Mouse (Mus musculus): ENCODE results near the gene Fras1. TPM values are rescaled to one million over a fixed set of nuclear protein-coding genes. Genes with fewer than 3 reads are reported as not detected.

Fras1 gene
- polyA plus RNA-seq, 1 experiment = 1.5 TPM

DNA sequence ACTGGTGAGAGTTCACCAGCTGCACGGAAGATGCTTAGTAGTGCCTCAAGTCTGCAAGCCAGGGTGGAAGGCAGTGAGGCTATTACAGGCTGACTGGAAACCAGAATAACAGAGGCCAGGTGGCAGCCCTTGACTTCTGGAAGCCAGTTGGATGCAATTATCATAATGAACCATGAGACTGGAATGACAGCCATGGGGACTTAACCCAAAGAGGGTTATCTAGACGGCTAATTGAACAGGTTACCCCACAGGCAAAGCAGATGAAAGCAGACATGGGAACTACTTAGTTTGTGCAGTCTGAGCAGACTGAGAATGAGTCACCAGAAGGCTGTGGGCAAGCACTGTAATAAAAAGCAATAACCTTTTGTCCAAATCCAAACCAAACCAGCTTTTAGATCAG, 28.8 kb upstream of the Fras1 start:
- Histone ChIP-seq H3K79me2 (ENCODE audit: control insufficient read depth, insufficient read depth) (no peaks in the 10 kb centered on the region), H3K27me3 (ENCODE audit: control insufficient read depth, insufficient read depth, insufficient read length) (no peaks in the 10 kb centered on the region), H3K4me2 (ENCODE audit: low read depth) (peak overlapping the region; percentile 43), H3ac (ENCODE audit: control insufficient read depth, insufficient read length) (no peak overlapping the region), H3K36me3 (ENCODE audit: control insufficient read depth, insufficient read depth) (no peaks in the 10 kb centered on the region), H3K4me3 (no peak overlapping the region)
- TF ChIP-seq TCF3 (IDR thresholded peaks at IDR 0.05; ENCODE audit: insufficient read length, low read depth) = no peak
- no peak for TF ChIP-seq CEBPB (IDR thresholded peaks at IDR 0.05; ENCODE audit: insufficient read depth, poor library complexity, severe bottlenecking)
- no peak for TF ChIP-seq POLR2AphosphoS2 (IDR thresholded peaks at IDR 0.05; ENCODE audit: insufficient read length, low read depth)
- no peak for TF ChIP-seq MYOG (IDR thresholded peaks at IDR 0.05; ENCODE audit: control insufficient read depth in 1 of 3, insufficient read depth in 1 of 3, insufficient read length in 2 of 3, low read depth in 2 of 3)
- TF ChIP-seq TCF12 (IDR thresholded peaks at IDR 0.05; ENCODE audit: insufficient read depth, poor library complexity, severe bottlenecking) = no peak
- TF ChIP-seq USF1 (IDR thresholded peaks at IDR 0.05; ENCODE audit: low read depth) = no peak
- TF ChIP-seq POLR2A (IDR thresholded peaks at IDR 0.05; ENCODE audit: insufficient read length, low read depth) = no peak

DNA sequence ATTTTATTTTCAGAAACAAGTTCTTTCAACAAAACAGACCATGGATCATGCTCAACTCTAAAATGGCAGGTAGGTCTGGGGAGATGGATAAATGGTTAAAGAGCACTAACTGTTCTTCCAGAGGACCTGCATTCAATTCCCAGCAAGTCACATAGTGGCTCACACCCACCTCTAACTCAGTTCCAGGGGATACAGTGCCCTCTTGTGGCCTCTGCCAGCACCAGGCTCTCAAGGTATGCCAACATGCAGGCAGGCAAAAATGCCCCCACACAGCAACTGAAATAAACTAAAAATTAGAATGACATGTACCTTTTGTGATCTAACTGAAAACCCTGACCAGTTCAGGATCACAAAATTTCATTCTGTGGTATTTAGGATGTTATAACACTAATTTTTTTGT, 21.8 kb upstream of the Fras1 start:
- no peaks in the 10 kb centered on the region for H3K79me2 ChIP-seq (ENCODE audit: control insufficient read depth, insufficient read depth)
- H3K27me3 ChIP-seq (ENCODE audit: control insufficient read depth, insufficient read depth, insufficient read length) = no peaks in the 10 kb centered on the region
- no peak overlapping the region for H3K4me2 ChIP-seq (ENCODE audit: low read depth)
- no peak overlapping the region for H3ac ChIP-seq (ENCODE audit: control insufficient read depth, insufficient read length)
- no peaks in the 10 kb centered on the region for H3K36me3 ChIP-seq (ENCODE audit: control insufficient read depth, insufficient read depth)
- no peak overlapping the region for H3K4me3 ChIP-seq
- TF ChIP-seq MAX (IDR thresholded peaks at IDR 0.05; ENCODE audit: low read depth) (no peak), MYOG (IDR thresholded peaks at IDR 0.05; ENCODE audit: control insufficient read depth in 1 of 3, insufficient read depth in 1 of 3, insufficient read length in 2 of 3, low read depth in 2 of 3) (no peak), POLR2AphosphoS2 (IDR thresholded peaks at IDR 0.05; ENCODE audit: insufficient read length, low read depth) (no peak), CEBPB (IDR thresholded peaks at IDR 0.05; ENCODE audit: insufficient read depth, poor library complexity, severe bottlenecking) (no peak), POLR2A (IDR thresholded peaks at IDR 0.05; ENCODE audit: insufficient read length, low read depth) (no peak), USF1 (IDR thresholded peaks at IDR 0.05; ENCODE audit: low read depth) (no peak), MYOD1 (IDR thresholded peaks at IDR 0.05; ENCODE audit: control insufficient read depth in 1 of 3, insufficient read length in 2 of 3, low read depth in 2 of 3) (no peak), E2F4 (IDR thresholded peaks at IDR 0.05; ENCODE audit: insufficient read depth) (no peak), TCF3 (IDR thresholded peaks at IDR 0.05; ENCODE audit: insufficient read length, low read depth) (no peak), SRF (IDR thresholded peaks at IDR 0.05; ENCODE audit: control insufficient read depth, insufficient read length, low read depth) (no peak), REST (IDR thresholded peaks at IDR 0.05; ENCODE audit: insufficient read depth, insufficient read length) (no peak), TCF12 (IDR thresholded peaks at IDR 0.05; ENCODE audit: insufficient read depth, poor library complexity, severe bottlenecking) (no peak)

DNA sequence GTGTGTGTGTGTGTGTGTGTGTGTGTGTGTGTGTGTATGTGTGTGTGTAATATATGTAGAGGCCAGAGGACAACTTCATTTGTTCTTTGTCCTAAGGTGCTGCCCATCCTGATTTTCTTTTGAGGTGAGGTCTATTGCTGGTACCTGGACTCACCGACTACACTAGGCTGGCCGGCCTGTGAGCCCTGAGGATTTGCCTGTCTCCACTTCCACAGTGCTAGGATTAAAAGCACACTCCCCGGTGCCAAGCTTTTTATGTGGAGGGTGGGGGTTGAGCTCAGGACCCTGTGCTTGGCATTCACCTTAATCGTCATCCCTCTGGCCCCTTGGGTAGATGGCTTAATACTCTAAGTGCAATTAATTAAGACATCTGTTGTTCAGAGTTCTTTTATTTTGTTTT, 9.8 kb upstream of the Fras1 start:
- no peaks in the 10 kb centered on the region for H3K79me2 ChIP-seq (ENCODE audit: control insufficient read depth, insufficient read depth)
- no peak overlapping the region for H3ac ChIP-seq (ENCODE audit: control insufficient read depth, insufficient read length)
- no peak overlapping the region for H3K4me2 ChIP-seq (ENCODE audit: low read depth)
- H3K36me3 ChIP-seq (ENCODE audit: control insufficient read depth, insufficient read depth) = no peaks in the 10 kb centered on the region
- no peak for TF ChIP-seq SRF (IDR thresholded peaks at IDR 0.05; ENCODE audit: control insufficient read depth, insufficient read length, low read depth)
- TF ChIP-seq E2F4 (IDR thresholded peaks at IDR 0.05; ENCODE audit: insufficient read depth) = no peak
- TF ChIP-seq POLR2A (IDR thresholded peaks at IDR 0.05; ENCODE audit: insufficient read length, low read depth) = no peak
- TF ChIP-seq MAX (IDR thresholded peaks at IDR 0.05; ENCODE audit: low read depth) = no peak
- no peak for TF ChIP-seq REST (IDR thresholded peaks at IDR 0.05; ENCODE audit: insufficient read depth, insufficient read length)
- TF ChIP-seq TCF12 (IDR thresholded peaks at IDR 0.05; ENCODE audit: insufficient read depth, poor library complexity, severe bottlenecking) = no peak
- no peak for TF ChIP-seq MYOG (IDR thresholded peaks at IDR 0.05; ENCODE audit: control insufficient read depth in 1 of 3, insufficient read depth in 1 of 3, insufficient read length in 2 of 3, low read depth in 2 of 3)
- TF ChIP-seq CEBPB (IDR thresholded peaks at IDR 0.05; ENCODE audit: insufficient read depth, poor library complexity, severe bottlenecking) = no peak
- no peak for TF ChIP-seq MYOD1 (IDR thresholded peaks at IDR 0.05; ENCODE audit: control insufficient read depth in 1 of 3, insufficient read length in 2 of 3, low read depth in 2 of 3)
- TF ChIP-seq POLR2AphosphoS2 (IDR thresholded peaks at IDR 0.05; ENCODE audit: insufficient read length, low read depth) = no peak
- no peak for TF ChIP-seq TCF3 (IDR thresholded peaks at IDR 0.05; ENCODE audit: insufficient read length, low read depth)
- TF ChIP-seq USF1 (IDR thresholded peaks at IDR 0.05; ENCODE audit: low read depth) = no peak
- peaks cover 6% of the 10 kb centered on the region for H3K27me3 ChIP-seq (ENCODE audit: control insufficient read depth, insufficient read depth, insufficient read length)
- H3K4me3 ChIP-seq = no peak overlapping the region

DNA sequence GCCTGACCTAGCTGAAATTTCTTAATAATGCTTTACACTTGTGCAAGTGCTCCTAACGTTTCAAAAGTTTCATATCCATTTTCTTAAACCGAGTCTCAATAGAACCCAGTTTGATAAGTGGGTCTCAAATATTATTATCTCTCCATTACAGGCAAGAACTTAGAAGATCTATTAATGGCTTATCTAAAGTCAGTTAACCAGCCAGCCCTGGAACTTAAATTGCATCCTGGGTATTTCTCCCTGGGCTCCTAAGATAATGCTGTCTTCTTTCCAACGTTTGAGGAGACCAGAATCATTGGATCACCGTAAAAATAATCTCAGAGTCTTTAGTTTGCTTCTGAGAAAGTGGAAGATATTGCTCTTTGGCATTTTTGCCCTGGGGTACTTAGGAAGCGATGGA, 8.2 kb upstream of the Fras1 start:
- Histone ChIP-seq H3K36me3 (ENCODE audit: control insufficient read depth, insufficient read depth) (no peaks in the 10 kb centered on the region), H3ac (ENCODE audit: control insufficient read depth, insufficient read length) (no peak overlapping the region), H3K4me3 (no peak overlapping the region), H3K79me2 (ENCODE audit: control insufficient read depth, insufficient read depth) (no peaks in the 10 kb centered on the region), H3K27me3 (ENCODE audit: control insufficient read depth, insufficient read depth, insufficient read length) (peaks cover 6% of the 10 kb centered on the region), H3K4me2 (ENCODE audit: low read depth) (no peak overlapping the region)
- TF ChIP-seq TCF12 (IDR thresholded peaks at IDR 0.05; ENCODE audit: insufficient read depth, poor library complexity, severe bottlenecking) = no peak
- no peak for TF ChIP-seq CEBPB (IDR thresholded peaks at IDR 0.05; ENCODE audit: insufficient read depth, poor library complexity, severe bottlenecking)
- no peak for TF ChIP-seq REST (IDR thresholded peaks at IDR 0.05; ENCODE audit: insufficient read depth, insufficient read length)
- TF ChIP-seq TCF3 (IDR thresholded peaks at IDR 0.05; ENCODE audit: insufficient read length, low read depth) = no peak
- no peak for TF ChIP-seq E2F4 (IDR thresholded peaks at IDR 0.05; ENCODE audit: insufficient read depth)
- TF ChIP-seq POLR2A (IDR thresholded peaks at IDR 0.05; ENCODE audit: insufficient read length, low read depth) = no peak
- TF ChIP-seq MAX (IDR thresholded peaks at IDR 0.05; ENCODE audit: low read depth) = no peak
- TF ChIP-seq SRF (IDR thresholded peaks at IDR 0.05; ENCODE audit: control insufficient read depth, insufficient read length, low read depth) = no peak
- TF ChIP-seq POLR2AphosphoS2 (IDR thresholded peaks at IDR 0.05; ENCODE audit: insufficient read length, low read depth) = no peak
- TF ChIP-seq USF1 (IDR thresholded peaks at IDR 0.05; ENCODE audit: low read depth) = no peak
- TF ChIP-seq MYOG (IDR thresholded peaks at IDR 0.05; ENCODE audit: control insufficient read depth in 1 of 3, insufficient read depth in 1 of 3, insufficient read length in 2 of 3, low read depth in 2 of 3) = no peak
- TF ChIP-seq MYOD1 (IDR thresholded peaks at IDR 0.05; ENCODE audit: control insufficient read depth in 1 of 3, insufficient read length in 2 of 3, low read depth in 2 of 3) = no peak
